Comparison of ENCODE assay signal across 18 mouse cellular contexts in genomic region chr11:107445683-107446082, GRCm38 (mm10). TPM values are rescaled to one million over a fixed set of nuclear protein-coding genes. Genes with fewer than 3 reads are reported as not detected.
DNase-seq lines count a peak whose midpoint lies in the region; ATAC-seq and TF ChIP-seq lines count a peak whose summit lies in the region.
"Had no signal": no experiment of that assay in that cellular context is flagged by ENCODE, and none has a peak within 500 bp of the region (broad histone marks: within the 10 kb centered on the region; RNA-seq: fewer than 3 reads in every experiment).

No protein-coding gene starts in this region.

- H3K27ac ChIP-seq in forebrain, embryonic 14.5 days (ENCODE audit: low read depth, low read length): no peak overlapping the region
- H3K27ac ChIP-seq in forebrain, embryonic 16.5 days (ENCODE audit: low read length): no peak overlapping the region
- no peak overlapping the region for H3K27ac ChIP-seq in hindbrain, postnatal 0 days
- no peak overlapping the region for H3K27ac ChIP-seq in hindbrain, embryonic 10.5 days
- H3K27ac ChIP-seq: embryonic facial prominence, embryonic 12.5 days; intestine, embryonic 15.5 days; kidney, embryonic 15.5 days; layer of hippocampus, adult 2 months; left cerebral cortex, adult 2 months; midbrain, embryonic 13.5 days had no signal

- H3K4me2 ChIP-seq in forebrain, embryonic 14.5 days (ENCODE audit: low read length): no peak overlapping the region
- no peak overlapping the region for H3K4me2 ChIP-seq in forebrain, embryonic 16.5 days (ENCODE audit: low read length)
- no peak overlapping the region for H3K4me2 ChIP-seq in hindbrain, postnatal 0 days (ENCODE audit: low read depth, low read length)
- H3K4me2 ChIP-seq: embryonic facial prominence, embryonic 12.5 days; intestine, embryonic 15.5 days; kidney, embryonic 15.5 days; midbrain, embryonic 13.5 days had no signal

- no peaks in the 10 kb centered on the region for H3K27me3 ChIP-seq in forebrain, embryonic 14.5 days (replicated peaks; ENCODE audit: control insufficient read depth, insufficient read depth, low read length)
- H3K27me3 ChIP-seq in forebrain, embryonic 16.5 days (replicated peaks; ENCODE audit: control insufficient read depth, insufficient read depth, low read length): no peaks in the 10 kb centered on the region
- H3K27me3 ChIP-seq in hindbrain, postnatal 0 days (ENCODE audit: insufficient read depth, low read length): no peaks in the 10 kb centered on the region
- no peaks in the 10 kb centered on the region for H3K27me3 ChIP-seq in hindbrain, embryonic 10.5 days (ENCODE audit: insufficient read depth, poor library complexity, severe bottlenecking)
- H3K27me3 ChIP-seq: embryonic facial prominence, embryonic 12.5 days; intestine, embryonic 15.5 days; kidney, embryonic 15.5 days; midbrain, embryonic 13.5 days had no signal

- ATAC-seq in forebrain, embryonic 14.5 days: no peak
- ATAC-seq in forebrain, embryonic 16.5 days: no peak
- ATAC-seq in hindbrain, postnatal 0 days: peak; percentile 71
- no peak for ATAC-seq in megakaryocyte progenitor cell, adult 5-6 weeks (replicated peaks; ENCODE audit: poor library complexity)
- ATAC-seq: activated CD4-positive, CD25-positive, alpha-beta regulatory T cell, adult 4 months; intestine, embryonic 15.5 days; liver, postnatal 0 days; midbrain, embryonic 13.5 days had no signal

- no peaks in the 10 kb centered on the region for H3K9me3 ChIP-seq in forebrain, embryonic 14.5 days (replicated peaks; ENCODE audit: control insufficient read depth, low read length)
- no peaks in the 10 kb centered on the region for H3K9me3 ChIP-seq in forebrain, embryonic 16.5 days (ENCODE audit: control insufficient read depth, low read length)
- H3K9me3 ChIP-seq in hindbrain, postnatal 0 days (ENCODE audit: low read length): no peaks in the 10 kb centered on the region
- H3K9me3 ChIP-seq in hindbrain, embryonic 10.5 days: no peaks in the 10 kb centered on the region
- H3K9me3 ChIP-seq: embryonic facial prominence, embryonic 12.5 days; intestine, embryonic 15.5 days; kidney, embryonic 15.5 days; midbrain, embryonic 13.5 days had no signal

- WGBS in forebrain, embryonic 14.5 days: 88% methylated on average over 3 of the region's 3 CpGs
- 85% methylated on average over 3 of the region's 3 CpGs for WGBS in forebrain, embryonic 16.5 days
- WGBS in hindbrain, postnatal 0 days: 72% methylated on average over 3 of the region's 3 CpGs
- 95% methylated on average over 3 of the region's 3 CpGs for WGBS in hindbrain, embryonic 10.5 days

- H3K9ac ChIP-seq in forebrain, embryonic 14.5 days (ENCODE audit: low read length): no peak overlapping the region
- no peak overlapping the region for H3K9ac ChIP-seq in forebrain, embryonic 16.5 days (replicated peaks; ENCODE audit: low read depth, low read length)
- no peak overlapping the region for H3K9ac ChIP-seq in hindbrain, postnatal 0 days (replicated peaks; ENCODE audit: low read length)
- H3K9ac ChIP-seq: embryonic facial prominence, embryonic 12.5 days; intestine, embryonic 15.5 days; kidney, embryonic 15.5 days; liver, postnatal 0 days; midbrain, embryonic 13.5 days had no signal

- H3K36me3 ChIP-seq in forebrain, embryonic 14.5 days (ENCODE audit: control insufficient read depth, insufficient read depth, low read length): no peaks in the 10 kb centered on the region
- H3K36me3 ChIP-seq in forebrain, embryonic 16.5 days (ENCODE audit: control insufficient read depth, insufficient read depth): no peaks in the 10 kb centered on the region
- H3K36me3 ChIP-seq in hindbrain, postnatal 0 days (ENCODE audit: insufficient read depth, low read length): no peaks in the 10 kb centered on the region
- no peaks in the 10 kb centered on the region for H3K36me3 ChIP-seq in hindbrain, embryonic 10.5 days
- H3K36me3 ChIP-seq: embryonic facial prominence, embryonic 12.5 days; intestine, embryonic 15.5 days; kidney, embryonic 15.5 days; midbrain, embryonic 13.5 days had no signal

- peak; percentile 50 for DNase-seq in forebrain, embryonic 14.5 days (ENCODE audit: low spot score)
- peak; percentile 80 for DNase-seq in hindbrain, postnatal 0 days (ENCODE audit: low spot score)
- DNase-seq in hindbrain, embryonic 10.5 days (ENCODE audit: low spot score): no peak
- peak; percentile 90 for DNase-seq in brain, adult 2 months (ENCODE audit: low read depth, low spot score)
- peak; percentile 94 to 95 for DNase-seq in cerebellum, postnatal 14 days
- DNase-seq in left cerebral cortex, adult 8-10 months (ENCODE audit: low spot score in 2 of 2): no peak
- DNase-seq: adrenal gland, postnatal 36 days; liver, postnatal 0 days; lung, postnatal 4 days had no signal

- peaks cover 8% of the 10 kb centered on the region for H3K4me1 ChIP-seq in forebrain, embryonic 14.5 days (ENCODE audit: control insufficient read depth, insufficient read depth, low read length)
- H3K4me1 ChIP-seq in forebrain, embryonic 16.5 days (replicated peaks; ENCODE audit: control insufficient read depth, insufficient read depth, low read length): peaks cover 8% of the 10 kb centered on the region; the same call in 1 of the 2 replicates
- no peaks in the 10 kb centered on the region for H3K4me1 ChIP-seq in hindbrain, postnatal 0 days (ENCODE audit: insufficient read depth, low read length)
- H3K4me1 ChIP-seq in hindbrain, embryonic 10.5 days (replicated peaks): peaks cover 14% of the 10 kb centered on the region

- no peak for TF ChIP-seq CTCF in hindbrain, postnatal 0 days (IDR thresholded peaks at IDR 0.05; ENCODE audit: low read depth)

- no peak overlapping the region for H3K4me3 ChIP-seq in forebrain, embryonic 14.5 days (ENCODE audit: low read depth, low read length)
- no peak overlapping the region for H3K4me3 ChIP-seq in forebrain, embryonic 16.5 days (replicated peaks; ENCODE audit: low read length)
- H3K4me3 ChIP-seq in hindbrain, postnatal 0 days (ENCODE audit: low read length): no peak overlapping the region
- no peak overlapping the region for H3K4me3 ChIP-seq in hindbrain, embryonic 10.5 days
- H3K4me3 ChIP-seq: embryonic facial prominence, embryonic 12.5 days; intestine, embryonic 15.5 days; kidney, embryonic 15.5 days; layer of hippocampus, adult 2 months; left cerebral cortex, adult 2 months; midbrain, embryonic 13.5 days had no signal

RNA-seq across cellular contexts. Expression of gene Pitpnc1, which starts 24.8 kb away (rescaled TPM):
- 31.4 and 38.9 TPM in 2 replicates for polyA plus RNA-seq in forebrain, embryonic 14.5 days (2014; fragmentation: Nextera tagmentation; extraction: Ambion mirVana)
- 51.3 and 51.6 TPM in 2 replicates for polyA plus RNA-seq in forebrain, embryonic 16.5 days (2015; fragmentation: Nextera tagmentation; extraction: Ambion mirVana)
- 41.0 and 42.2 TPM in 2 replicates for total RNA-seq in hindbrain, postnatal 0 days (2014; rRNA removed)
- 43.6 and 44.8 TPM in 2 replicates for polyA plus RNA-seq in hindbrain, postnatal 0 days (2015; fragmentation: Nextera tagmentation; extraction: Ambion mirVana)
- 21.9 and 22.8 TPM in 2 replicates for polyA plus RNA-seq in hindbrain, embryonic 10.5 days (2016; fragmentation: Nextera tagmentation; extraction: Ambion mirVana)
- total RNA-seq in left cerebral cortex, adult 8-10 months (2022): 10 to 100 TPM; 52.3 to 67.4 (median 59.9) TPM
- total RNA-seq in megakaryocyte progenitor cell, adult 5-6 weeks (2015): 26.3 and 33.4 TPM in 2 replicates
- 10.0 and 20.8 TPM in 2 replicates for total RNA-seq in megakaryocyte progenitor cell, adult 5-6 weeks (2017)

RNA-seq across cellular contexts. Expression of gene Psmd12, which starts 33.6 kb away (rescaled TPM):
- 171 and 177 TPM in 2 replicates for polyA plus RNA-seq in forebrain, embryonic 14.5 days (2014; fragmentation: Nextera tagmentation; extraction: Ambion mirVana)
- 148 and 153 TPM in 2 replicates for polyA plus RNA-seq in forebrain, embryonic 16.5 days (2015; fragmentation: Nextera tagmentation; extraction: Ambion mirVana)
- 26.9 and 27.2 TPM in 2 replicates for total RNA-seq in hindbrain, postnatal 0 days (2014; rRNA removed)
- polyA plus RNA-seq in hindbrain, postnatal 0 days (2015; fragmentation: Nextera tagmentation; extraction: Ambion mirVana): 149 and 153 TPM in 2 replicates
- polyA plus RNA-seq in hindbrain, embryonic 10.5 days (2016; fragmentation: Nextera tagmentation; extraction: Ambion mirVana): 188 and 220 TPM in 2 replicates
- total RNA-seq in left cerebral cortex, adult 8-10 months (2022): 10 to 100 TPM; 71.0 to 79.5 (median 71.8) TPM
- total RNA-seq in megakaryocyte progenitor cell, adult 5-6 weeks (2015): 84.3 and 95.9 TPM in 2 replicates
- total RNA-seq in megakaryocyte progenitor cell, adult 5-6 weeks (2017): 133 and 162 TPM in 2 replicates

Comparison
In these comparisons a context has a peak if more than half of its experiments do, and no peak if none do; other contexts are left out.
1. DNase-seq: peak in forebrain, embryonic 14.5 days (single experiment), hindbrain, postnatal 0 days (single experiment), brain, adult 2 months (single experiment) and cerebellum, postnatal 14 days (2 of 2); none in hindbrain, embryonic 10.5 days (single experiment) and left cerebral cortex, adult 8-10 months (0 of 2).